Mouse (Mus musculus): ENCODE results near the gene BC005561. TPM values are rescaled to one million over a fixed set of nuclear protein-coding genes. Genes with fewer than 3 reads are reported as not detected.
A peak's percentile ranks its signal among the peaks of the same experiment; 100 is the strongest.
"Not testable (repeated sequence)": the region's sequence is repeated elsewhere in the genome, so short reads cannot be mapped to it uniquely, and the experiment has no call there.

The BC005561 gene
- polyA plus RNA-seq, 1 experiment from 2014 or later, result 19.1 TPM

- DNase-seq (ENCODE audit: low spot score) (no peak), ATAC-seq (replicated peaks; ENCODE audit: low FRiP score) (no peak)
- Histone ChIP-seq H3K27ac (ENCODE audit: low read depth, low read length) (no peak overlapping the region), H3K27me3 (ENCODE audit: control insufficient read depth, insufficient read depth, low read length) (no peaks in the 10 kb centered on the region), H3K4me1 (replicated peaks; ENCODE audit: control insufficient read depth, insufficient read depth, low read length) (no peaks in the 10 kb centered on the region), H3K4me2 (ENCODE audit: low read depth, low read length, severe bottlenecking) (no peak overlapping the region), H3K9me3 (ENCODE audit: control insufficient read depth, low read length) (no peaks in the 10 kb centered on the region), H3K4me3 (ENCODE audit: low read depth, low read length) (no peak overlapping the region), H3K36me3 (ENCODE audit: control insufficient read depth, insufficient read depth, low read length) (peaks cover 14% of the 10 kb centered on the region), H3K9ac (ENCODE audit: low read length) (no peak overlapping the region)
- 91% methylated on average over 1 of the region's 1 CpGs for WGBS
These were observed 30.5 kb downstream of the BC005561 start for GRCm38 (mm10) chr5:104538612-104539011.

- 95% methylated on average over 4 of the region's 4 CpGs for WGBS
- H3K9me3 ChIP-seq (ENCODE audit: control insufficient read depth, low read length), result no peaks in the 10 kb centered on the region
- no peak overlapping the region for H3K4me3 ChIP-seq (ENCODE audit: low read depth, low read length)
- no peak overlapping the region for H3K9ac ChIP-seq (ENCODE audit: low read length)
- no peaks in the 10 kb centered on the region for H3K4me1 ChIP-seq (replicated peaks; ENCODE audit: control insufficient read depth, insufficient read depth, low read length)
- ATAC-seq (replicated peaks; ENCODE audit: low FRiP score), result no peak
- no peaks in the 10 kb centered on the region for H3K27me3 ChIP-seq (ENCODE audit: control insufficient read depth, insufficient read depth, low read length)
- DNase-seq (ENCODE audit: low spot score), result no peak
- no peak overlapping the region for H3K27ac ChIP-seq (ENCODE audit: low read depth, low read length)
- no peak overlapping the region for H3K4me2 ChIP-seq (ENCODE audit: low read depth, low read length, severe bottlenecking)
- H3K36me3 ChIP-seq (ENCODE audit: control insufficient read depth, insufficient read depth, low read length), result peaks cover 14% of the 10 kb centered on the region
These were observed 31.2 kb downstream of the BC005561 start for GRCm38 (mm10) chr5:104539331-104539730.

- not testable (repeated sequence) for ATAC-seq (replicated peaks; ENCODE audit: low FRiP score); H3K4me3 ChIP-seq (ENCODE audit: low read depth, low read length); H3K4me1 ChIP-seq (replicated peaks; ENCODE audit: control insufficient read depth, insufficient read depth, low read length); H3K9ac ChIP-seq (ENCODE audit: low read length); H3K27ac ChIP-seq (ENCODE audit: low read depth, low read length); H3K27me3 ChIP-seq (ENCODE audit: control insufficient read depth, insufficient read depth, low read length); H3K9me3 ChIP-seq (ENCODE audit: control insufficient read depth, low read length); H3K36me3 ChIP-seq (ENCODE audit: control insufficient read depth, insufficient read depth, low read length); DNase-seq (ENCODE audit: low spot score); H3K4me2 ChIP-seq (ENCODE audit: low read depth, low read length, severe bottlenecking)
- WGBS, result 71% methylated on average over 1 of the region's 1 CpGs
These were observed 59.9 kb downstream of the BC005561 start for GRCm38 (mm10) chr5:104568079-104568478.

- Histone ChIP-seq H3K9me3 (ENCODE audit: control insufficient read depth, low read length) (peaks cover 7% of the 10 kb centered on the region; the same call in 1 of the 2 replicates), H3K4me3 (ENCODE audit: low read depth, low read length) (peak overlapping the region; percentile 54), H3K9ac (ENCODE audit: low read length) (0 out of 2 replicates have a peak overlapping the region, but pooled peaks have one; percentile 43), H3K27me3 (ENCODE audit: control insufficient read depth, insufficient read depth, low read length) (no peaks in the 10 kb centered on the region), H3K36me3 (ENCODE audit: control insufficient read depth, insufficient read depth, low read length) (no peaks in the 10 kb centered on the region), H3K27ac (ENCODE audit: low read depth, low read length) (no peak overlapping the region), H3K4me2 (ENCODE audit: low read depth, low read length, severe bottlenecking) (peak overlapping the region; percentile 37; the same call in 1 of the 2 replicates), H3K4me1 (replicated peaks; ENCODE audit: control insufficient read depth, insufficient read depth, low read length) (no peaks in the 10 kb centered on the region)
- DNase-seq (ENCODE audit: low spot score) (no peak), ATAC-seq (replicated peaks; ENCODE audit: low FRiP score) (peak; percentile 11; the same call in 1 of the 2 replicates)
- 49% methylated on average over 6 of the region's 6 CpGs for WGBS
These were observed 62.6 kb downstream of the BC005561 start for GRCm38 (mm10) chr5:104570766-104571165.

- Histone ChIP-seq H3K4me3 (ENCODE audit: low read depth, low read length) (peak overlapping the region; percentile 54), H3K27ac (ENCODE audit: low read depth, low read length) (0 out of 2 replicates have a peak overlapping the region, but pooled peaks have one; percentile 37), H3K9ac (ENCODE audit: low read length) (peak overlapping the region; percentile 71), H3K4me2 (ENCODE audit: low read depth, low read length, severe bottlenecking) (peak overlapping the region; percentile 42)
- peak; percentile 99 for ATAC-seq (replicated peaks; ENCODE audit: low FRiP score)
- not testable (repeated sequence) for H3K27me3 ChIP-seq (ENCODE audit: control insufficient read depth, insufficient read depth, low read length); H3K9me3 ChIP-seq (ENCODE audit: control insufficient read depth, low read length); H3K4me1 ChIP-seq (replicated peaks; ENCODE audit: control insufficient read depth, insufficient read depth, low read length); H3K36me3 ChIP-seq (ENCODE audit: control insufficient read depth, insufficient read depth, low read length)
- WGBS, result 2% methylated on average over 17 of the region's 19 CpGs
- DNase-seq (ENCODE audit: low spot score), result peak; percentile 76
These were observed 63.2 kb downstream of the BC005561 start for GRCm38 (mm10) chr5:104571282-104571921.

Other genes with a start within 250 kb of the BC005561 start
- not detected in 2 replicates for gene Ibsp, start 209.2 kb upstream of the BC005561 start, polyA plus RNA-seq (2014; fragmentation: Nextera tagmentation; extraction: Ambion mirVana)
- gene Mepe, start 183.0 kb upstream of the BC005561 start, polyA plus RNA-seq (2014; fragmentation: Nextera tagmentation; extraction: Ambion mirVana), result not detected in 2 replicates
- gene Spp1, start 73.2 kb upstream of the BC005561 start, polyA plus RNA-seq (2014; fragmentation: Nextera tagmentation; extraction: Ambion mirVana), result 3.4 and 4.0 TPM in 2 replicates
- 12.7 and 14.6 TPM in 2 replicates for gene Pkd2, start 48.9 kb upstream of the BC005561 start, polyA plus RNA-seq (2014; fragmentation: Nextera tagmentation; extraction: Ambion mirVana)